Mouse (Mus musculus) E14TG2a.4 (cell line): ENCODE data around the gene Nlgn2.

Source experiments
- CTCF ChIP-seq: conservative IDR thresholded peaks from 2 replicates; pipeline ENCODE4 v1.5.1; 2014; ENCODE audit warnings: low read length
- NANOG ChIP-seq: IDR thresholded peaks from 2 replicates; pipeline ENCODE4 v1.6.1; 2014; ENCODE audit warnings: borderline replicate concordance, low read length, mixed read lengths
- POU5F1 ChIP-seq: IDR thresholded peaks from 2 replicates; pipeline ENCODE4 v1.6.1; 2014; ENCODE audit warnings: low read length, borderline replicate concordance

DNA sequence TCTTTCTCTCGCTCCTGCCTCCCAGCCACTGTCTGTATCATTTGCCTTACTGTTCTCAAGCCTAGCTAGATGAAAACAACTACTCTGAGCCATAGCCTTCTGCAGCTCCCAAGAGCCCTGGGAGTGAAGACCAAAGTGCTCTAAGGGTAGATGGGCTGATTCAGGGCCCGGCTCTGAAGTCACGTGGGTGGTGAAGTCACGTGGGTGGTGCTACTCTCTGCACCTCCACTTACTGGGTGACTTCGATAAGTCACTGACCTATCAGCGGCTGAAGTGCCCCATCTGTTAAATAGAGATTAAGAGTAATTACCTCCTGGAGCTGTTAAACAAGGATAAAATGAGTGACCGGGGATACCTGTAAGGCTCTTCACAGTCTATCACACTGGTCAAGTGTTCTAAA, 16.4 kb upstream of the Nlgn2 start:
- no peak for TF ChIP-seq CTCF
- no peak for TF ChIP-seq POU5F1
- no peak for TF ChIP-seq NANOG
